Mouse (Mus musculus): ENCODE measurements at regions not wholly inside any gene's neighbourhood (a gene's known extent, or its start where the extent isn't known, plus 50 kb on each side); places are given as distances from the start of the nearest gene placed in this dataset.

- DNase-seq (ENCODE audit: low spot score in 2 of 2), result no peak
Observed at GRCm38 (mm10) chr13:28528898-28529511, 271.7 kb downstream of the Gm11361 start.

DNA sequence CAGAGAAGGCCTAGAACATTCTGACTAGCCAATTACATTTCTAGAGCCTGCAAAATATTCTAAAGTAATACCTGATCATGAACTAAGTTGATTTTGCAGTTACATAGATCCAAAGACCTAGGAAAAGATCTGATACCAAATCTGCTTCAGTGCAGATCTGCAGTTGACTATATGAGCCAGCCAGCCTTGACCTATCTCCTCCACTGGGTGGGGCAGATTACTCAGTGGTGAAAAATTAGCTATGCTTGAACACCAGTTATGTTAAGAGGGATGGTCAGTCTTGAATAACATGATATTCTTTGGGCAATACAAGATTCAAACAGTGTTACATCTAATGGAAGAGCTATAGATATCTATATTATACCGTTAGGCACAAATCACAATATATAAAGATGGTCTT lies 269.0 kb downstream of the Gm11361 start:
- DNase-seq (ENCODE audit: low spot score in 2 of 2), result no peak

- no peak for DNase-seq (ENCODE audit: low spot score in 2 of 2)
Observed at GRCm38 (mm10) chr13:28524411-28524810, 267.1 kb downstream of the Gm11361 start.

- DNase-seq (ENCODE audit: low spot score in 2 of 2), result no peak
Observed at GRCm38 (mm10) chr13:28520127-28520482, 262.8 kb downstream of the Gm11361 start.

- no peak for DNase-seq (ENCODE audit: low spot score in 2 of 2)
Observed at GRCm38 (mm10) chr13:28519383-28520126, 262.2 kb downstream of the Gm11361 start.

- no peak for DNase-seq (ENCODE audit: low spot score in 2 of 2)
Observed at GRCm38 (mm10) chr13:28517161-28517560, 259.8 kb downstream of the Gm11361 start.

DNA sequence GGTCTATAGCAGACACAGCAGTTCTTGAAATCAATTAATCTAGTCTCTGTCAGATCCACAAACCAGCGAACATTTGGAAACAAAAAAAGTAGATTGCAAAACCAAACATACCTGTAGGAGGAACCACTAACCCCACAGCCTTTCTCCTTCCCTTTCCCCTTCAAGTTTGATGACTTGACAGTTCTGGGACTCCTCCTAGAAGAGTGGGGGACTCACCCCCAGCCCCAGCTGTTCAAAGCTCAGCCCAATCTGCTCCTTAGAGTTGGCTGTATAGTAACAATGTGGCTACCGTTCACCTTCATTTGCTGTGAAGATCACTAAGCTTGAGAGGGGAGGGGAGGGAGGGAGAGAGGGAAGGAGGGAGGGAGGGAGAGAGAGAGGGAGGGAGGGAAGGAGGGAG lies 259.3 kb downstream of the Gm11361 start:
- DNase-seq (ENCODE audit: low spot score in 2 of 2), result no peak

DNA sequence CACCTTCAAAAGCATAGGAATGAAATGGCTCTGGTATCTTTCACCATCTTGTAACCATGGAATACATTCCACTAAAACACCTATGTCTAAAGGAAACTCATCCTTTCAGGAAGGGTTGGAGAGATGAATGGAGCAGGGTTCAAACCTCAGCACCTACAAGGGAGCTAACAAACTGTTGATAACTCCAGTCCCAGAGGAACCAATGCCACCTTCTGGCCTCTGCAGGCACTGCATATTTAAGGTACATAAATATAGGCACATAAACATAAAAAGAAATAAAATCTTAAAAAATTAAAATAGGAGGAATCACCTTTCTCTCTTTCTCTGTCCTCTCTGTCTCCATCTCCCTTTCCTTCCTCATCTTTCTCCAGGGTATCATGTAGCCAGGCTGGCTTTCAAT lies 256.9 kb downstream of the Gm11361 start:
- no peak for DNase-seq (ENCODE audit: low spot score in 2 of 2)

- no peak for DNase-seq (ENCODE audit: low spot score in 2 of 2)
Observed at GRCm38 (mm10) chr13:28513336-28513735, 256.0 kb downstream of the Gm11361 start.

GRCm38 (mm10) chr13:28512573-28513334 lies 255.4 kb downstream of the Gm11361 start:
- no peak for DNase-seq (ENCODE audit: low spot score in 2 of 2)

GRCm38 (mm10) chr13:28508184-28508583 lies 250.9 kb downstream of the Gm11361 start:
- DNase-seq (ENCODE audit: low spot score in 2 of 2), result no peak

- no peak for DNase-seq (ENCODE audit: low spot score in 2 of 2)
Observed at GRCm38 (mm10) chr13:28507783-28508182, 250.5 kb downstream of the Gm11361 start.

DNA sequence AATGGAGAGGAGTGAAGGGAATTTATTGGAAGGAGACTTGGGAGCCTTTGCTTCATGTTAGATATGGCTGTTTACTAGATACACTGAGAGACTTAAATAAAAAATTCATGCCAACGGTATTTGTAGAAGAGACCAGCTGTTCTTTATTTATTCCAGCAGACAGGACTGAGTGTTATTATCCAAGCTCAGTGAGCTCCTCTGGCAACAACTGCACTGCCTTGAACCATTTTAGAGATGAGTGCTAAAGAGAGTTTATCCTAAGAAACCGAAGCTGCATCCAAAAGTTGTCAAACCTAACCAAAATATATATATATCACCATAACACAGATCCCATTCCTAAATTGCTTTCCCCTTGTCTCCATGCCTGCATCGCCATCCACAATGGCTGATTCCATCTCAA lies 247.0 kb downstream of the Gm11361 start:
- no peak for DNase-seq (ENCODE audit: low spot score in 2 of 2)

- DNase-seq (ENCODE audit: low spot score in 2 of 2), result no peak
Observed at GRCm38 (mm10) chr13:28502171-28502570, 244.8 kb downstream of the Gm11361 start.

- no peak for DNase-seq (ENCODE audit: low spot score in 2 of 2)
Observed at GRCm38 (mm10) chr13:28500697-28501096, 243.4 kb downstream of the Gm11361 start.

DNA sequence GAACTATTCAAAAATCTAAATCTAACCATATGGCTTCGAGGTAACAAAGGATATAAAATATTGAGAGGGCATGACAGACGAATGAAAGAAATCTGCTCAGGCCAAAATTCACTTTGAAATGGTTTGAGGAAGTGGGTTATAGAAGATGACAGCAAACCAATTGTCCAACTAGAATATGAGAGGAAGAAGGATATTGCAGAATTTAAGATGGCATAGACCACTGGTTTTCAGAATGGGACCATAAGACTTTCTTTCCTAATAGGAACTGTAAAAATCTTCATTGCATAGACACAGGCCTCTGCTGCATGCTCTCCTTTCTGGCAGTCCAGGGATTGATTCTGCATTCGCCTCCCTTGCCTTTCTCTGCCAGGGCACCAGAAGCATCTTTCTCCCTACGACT lies 240.2 kb downstream of the Gm11361 start:
- no peak for DNase-seq (ENCODE audit: low spot score in 2 of 2)

- no peak for DNase-seq (ENCODE audit: low spot score in 2 of 2)
Observed at GRCm38 (mm10) chr13:28492015-28492414, 234.7 kb downstream of the Gm11361 start.

DNA sequence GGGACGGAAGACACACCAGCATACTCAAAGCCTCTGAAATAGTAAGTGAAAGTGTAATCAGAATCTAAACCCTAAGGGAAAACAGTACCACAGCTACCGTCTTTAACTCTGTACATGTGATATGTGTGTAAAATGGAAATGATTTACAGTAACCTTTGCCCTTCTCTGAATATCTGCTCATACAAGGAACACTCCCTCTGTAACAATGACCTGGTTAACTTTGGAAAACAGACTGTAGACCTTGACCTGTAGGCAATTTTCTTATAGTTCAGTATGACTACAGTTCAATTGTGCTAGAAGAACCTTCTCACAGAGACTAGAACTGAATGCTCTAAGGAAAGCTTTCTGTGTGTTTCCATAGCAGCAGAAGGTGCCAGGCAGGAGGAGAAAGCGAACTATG lies 226.4 kb downstream of the Gm11361 start:
- no peak for DNase-seq (ENCODE audit: low spot score in 2 of 2)

- no peak for DNase-seq (ENCODE audit: low spot score in 2 of 2)
Observed at GRCm38 (mm10) chr13:28481224-28481965, 224.1 kb downstream of the Gm11361 start.

DNA sequence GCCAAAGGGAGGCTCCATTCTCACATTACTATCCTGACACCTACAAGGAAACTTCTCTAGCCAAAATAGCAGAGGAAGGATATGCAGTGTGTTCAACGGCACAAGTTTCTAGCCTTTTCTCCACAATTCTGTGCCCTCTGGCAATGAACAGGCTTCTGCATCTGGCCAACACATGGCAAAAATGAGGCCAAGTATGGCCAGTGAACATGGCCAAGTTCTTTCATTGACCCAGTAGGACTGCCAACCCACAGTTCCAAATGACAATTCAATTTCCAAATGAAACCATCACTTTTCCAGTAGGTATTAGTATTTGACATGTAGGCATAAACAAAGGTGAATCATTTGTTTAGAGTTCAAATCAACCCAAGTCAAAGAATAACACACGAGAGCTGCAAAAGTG lies 208.8 kb downstream of the Gm11361 start:
- DNase-seq (ENCODE audit: low spot score in 2 of 2), result no peak

DNA sequence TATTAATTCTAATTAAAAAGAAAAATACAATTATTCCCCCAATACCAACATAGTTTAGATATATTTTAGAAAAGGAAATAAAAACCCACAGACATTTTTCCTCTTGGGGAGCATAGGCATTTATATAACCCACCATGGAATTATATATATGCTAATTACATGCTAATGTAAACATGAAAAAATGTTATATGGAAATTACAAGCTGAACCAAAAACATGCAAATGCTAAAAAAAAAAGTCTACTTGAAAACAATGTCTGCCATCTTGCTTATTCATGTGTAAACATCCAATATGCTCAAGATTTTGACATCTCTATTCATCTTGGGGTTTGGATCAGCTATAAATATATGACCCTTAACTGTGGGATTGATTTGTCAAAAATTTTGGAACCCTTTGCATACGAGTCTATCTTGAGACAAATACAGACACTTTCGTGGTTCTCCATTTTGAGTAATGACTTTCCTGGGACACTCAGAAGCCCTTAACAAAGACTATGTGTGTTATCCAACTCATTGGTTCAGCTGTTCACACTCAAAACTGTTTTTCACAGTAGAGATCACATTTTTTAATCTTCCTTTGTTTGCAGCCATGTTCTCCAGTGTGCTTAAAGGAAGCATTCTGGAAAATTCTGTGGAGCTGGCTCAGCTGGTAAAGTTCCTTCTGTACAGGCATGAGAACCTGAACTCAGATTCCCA lies 208.0 kb downstream of the Gm11361 start:
- DNase-seq (ENCODE audit: low spot score in 2 of 2), result no peak

- no peak for DNase-seq (ENCODE audit: low spot score in 2 of 2)
Observed at GRCm38 (mm10) chr13:28461281-28461680, 204.0 kb downstream of the Gm11361 start.
